Mouse (Mus musculus): ENCODE data around the gene Aipl1.

Gene Aipl1

DNA sequence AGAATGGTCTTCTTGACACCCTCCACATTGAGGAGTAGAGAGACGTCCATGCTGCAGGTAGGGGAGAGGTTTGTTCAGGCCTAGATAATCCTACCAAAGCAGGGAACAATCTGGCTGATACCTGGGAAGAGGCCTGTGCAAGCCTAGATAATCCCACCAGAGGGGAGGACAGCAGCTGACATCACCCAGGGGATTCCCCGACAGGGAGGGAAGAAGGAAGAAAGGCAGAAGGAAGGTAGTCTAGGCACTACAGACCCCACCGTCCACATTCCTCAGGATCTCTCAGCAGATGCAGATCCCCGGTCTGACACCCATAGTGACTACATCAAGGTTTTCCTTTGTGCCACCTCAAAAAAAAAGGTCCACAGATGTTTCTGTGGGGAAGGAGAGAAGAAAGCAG lies at the start of gene Aipl1:
Gene Aipl1 (minus strand): TSS at position 101 of the 400 bp plus-strand sequence.
- no peak for DNase-seq

DNA sequence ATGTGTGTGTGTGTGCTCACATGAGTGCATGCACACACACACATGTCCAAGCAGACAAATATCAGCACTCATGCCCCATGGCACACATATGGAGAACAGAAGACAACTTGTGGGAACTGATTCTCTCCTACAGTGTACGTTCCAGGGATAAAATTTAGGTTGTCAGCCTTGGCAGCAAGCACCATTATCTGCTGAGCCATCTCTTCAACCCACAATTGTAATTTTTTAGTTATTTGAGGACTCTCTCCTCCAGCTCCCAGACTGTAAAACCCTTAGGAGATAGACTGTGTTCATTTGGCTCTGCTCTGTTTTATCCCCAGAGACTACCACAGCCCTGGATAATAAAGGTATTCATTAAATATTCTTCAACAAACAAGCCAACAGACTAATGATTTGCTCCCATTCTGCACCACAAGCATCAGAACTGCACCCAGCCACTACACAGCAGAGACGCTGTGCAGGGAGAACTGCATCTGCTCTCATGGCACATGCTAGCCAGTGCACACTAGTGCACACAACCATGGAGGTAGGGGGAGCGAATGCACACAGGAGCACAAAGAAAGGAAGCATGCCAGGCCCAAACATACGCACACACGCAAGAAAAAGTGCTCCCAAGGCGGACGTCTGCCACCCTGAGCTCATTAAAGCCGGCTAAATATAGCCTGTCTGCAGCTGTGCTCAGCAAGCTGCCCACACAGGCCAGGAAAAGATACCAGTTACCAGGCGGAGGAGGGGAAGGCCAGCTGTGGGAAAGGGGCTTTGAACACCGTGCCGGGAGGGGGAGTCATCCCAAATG lies 49.1 kb upstream of the Aipl1 start:
- no peak for DNase-seq

DNA sequence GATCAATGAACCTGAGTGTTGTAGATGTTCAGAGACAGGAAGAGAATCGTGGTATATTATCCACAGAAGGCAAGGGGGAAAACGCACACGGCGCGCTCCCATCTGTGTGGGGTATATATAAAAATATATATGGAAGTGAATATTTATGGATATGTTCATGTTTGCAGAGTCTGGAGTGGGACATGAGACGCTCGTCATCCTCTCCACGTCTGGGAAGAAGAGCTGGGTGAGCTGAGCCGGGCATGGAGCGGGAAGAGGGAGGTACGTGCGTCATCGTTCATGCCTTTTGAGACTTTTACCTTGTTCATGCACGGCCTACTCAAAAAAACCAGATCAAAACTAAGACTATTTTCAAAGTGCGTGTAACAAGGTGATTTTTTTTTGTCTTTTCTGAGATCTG lies 47.0 kb upstream of the Aipl1 start:
- no peak for DNase-seq

DNA sequence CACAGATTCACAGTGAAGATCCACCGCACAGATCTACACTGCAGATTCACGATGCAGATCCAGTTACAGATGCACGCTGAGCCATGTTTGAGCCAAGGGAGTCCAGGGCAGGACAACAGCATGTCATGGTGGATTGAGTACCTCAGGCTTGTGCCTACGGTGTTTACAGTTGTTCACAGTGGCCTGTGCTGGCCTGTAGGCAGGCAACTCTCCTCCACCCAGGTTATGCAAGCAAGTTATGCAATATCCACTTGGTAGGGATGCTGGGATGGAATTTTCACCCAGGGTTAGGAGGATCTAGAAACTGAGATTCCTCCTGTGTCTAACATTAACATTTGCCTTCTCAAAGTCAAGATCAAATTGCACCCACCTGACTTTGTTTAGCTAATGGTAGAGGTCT lies 45.3 kb upstream of the Aipl1 start:
- no peak for DNase-seq

DNA sequence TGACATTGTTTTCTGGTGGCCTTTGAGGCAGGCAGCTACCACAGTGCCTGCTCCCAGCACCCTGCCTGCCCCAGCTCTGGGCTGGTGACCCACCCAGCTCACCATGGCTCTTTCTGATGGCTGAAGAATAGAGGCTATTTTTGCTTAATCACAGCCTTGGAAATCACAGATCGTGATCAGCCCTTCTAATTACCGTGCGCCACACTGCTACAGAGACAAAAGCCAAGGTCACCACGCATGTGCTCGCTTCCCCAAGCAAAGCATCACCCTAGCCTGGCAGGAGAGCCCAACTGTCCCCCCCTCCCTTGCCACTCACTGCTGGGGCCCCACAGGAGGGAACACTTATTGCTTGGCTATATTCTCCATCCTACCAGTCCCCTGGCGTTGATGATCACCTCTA lies 43.2 kb upstream of the Aipl1 start:
- no peak for DNase-seq

DNA sequence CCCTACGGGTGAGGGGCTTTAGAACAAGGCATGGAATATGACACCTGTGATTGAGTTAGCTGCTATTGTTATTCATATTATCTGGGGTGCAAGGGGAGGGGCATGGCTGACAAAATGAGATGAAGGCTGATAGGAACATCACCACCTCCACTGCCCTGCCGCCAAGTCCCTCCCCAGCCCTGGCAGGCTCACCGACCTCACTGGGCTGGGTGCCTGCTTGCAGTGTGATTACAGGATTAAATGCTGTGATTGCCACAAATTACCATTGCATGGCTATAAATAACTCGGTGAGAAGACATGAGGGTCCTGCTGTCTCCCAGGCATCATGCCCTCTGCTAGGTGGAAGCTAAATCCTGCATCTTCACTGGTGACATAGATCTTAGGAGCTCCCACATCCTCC lies 41.3 kb upstream of the Aipl1 start:
- no peak for DNase-seq

DNA sequence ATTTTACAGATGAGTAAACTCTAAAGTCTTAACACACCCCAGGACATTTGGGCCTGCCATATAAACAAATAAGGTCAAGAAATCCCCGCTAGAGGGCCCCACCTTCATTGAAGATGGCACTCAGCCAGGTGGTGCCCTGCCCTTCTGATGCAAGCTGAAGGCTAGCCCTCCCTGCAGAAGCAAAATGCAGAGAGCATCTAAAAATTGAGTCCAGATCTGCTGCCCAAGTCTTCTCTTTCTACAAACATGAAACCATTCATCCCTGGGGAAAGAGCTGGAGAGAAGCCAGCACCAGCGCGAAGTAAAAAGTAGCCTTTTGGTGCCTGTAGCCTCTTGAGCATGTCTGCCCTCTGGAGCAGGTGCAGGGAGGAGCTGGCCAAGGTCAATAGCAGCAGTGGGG lies 40.7 kb upstream of the Aipl1 start:
- DNase-seq: no peak

DNA sequence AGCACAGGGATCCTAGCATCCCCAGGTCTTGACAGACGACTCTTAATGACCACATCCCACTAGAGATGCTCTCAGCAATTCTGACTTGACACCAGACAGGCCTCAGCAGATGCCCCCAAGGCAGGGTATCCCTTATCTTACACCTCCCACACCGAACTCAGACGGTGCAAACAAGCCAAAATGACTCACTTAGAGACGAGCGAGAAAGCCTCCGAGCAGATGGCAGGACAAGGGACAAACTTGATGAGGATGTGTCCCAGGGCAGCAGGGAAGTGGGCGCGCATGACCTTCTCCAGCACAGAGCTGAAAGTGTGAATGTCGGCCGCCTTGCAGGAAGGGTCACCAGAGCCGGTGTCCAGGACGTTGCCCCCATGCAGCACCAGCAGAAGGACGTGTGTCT lies 36.9 kb upstream of the Aipl1 start:
- DNase-seq: no peak

DNA sequence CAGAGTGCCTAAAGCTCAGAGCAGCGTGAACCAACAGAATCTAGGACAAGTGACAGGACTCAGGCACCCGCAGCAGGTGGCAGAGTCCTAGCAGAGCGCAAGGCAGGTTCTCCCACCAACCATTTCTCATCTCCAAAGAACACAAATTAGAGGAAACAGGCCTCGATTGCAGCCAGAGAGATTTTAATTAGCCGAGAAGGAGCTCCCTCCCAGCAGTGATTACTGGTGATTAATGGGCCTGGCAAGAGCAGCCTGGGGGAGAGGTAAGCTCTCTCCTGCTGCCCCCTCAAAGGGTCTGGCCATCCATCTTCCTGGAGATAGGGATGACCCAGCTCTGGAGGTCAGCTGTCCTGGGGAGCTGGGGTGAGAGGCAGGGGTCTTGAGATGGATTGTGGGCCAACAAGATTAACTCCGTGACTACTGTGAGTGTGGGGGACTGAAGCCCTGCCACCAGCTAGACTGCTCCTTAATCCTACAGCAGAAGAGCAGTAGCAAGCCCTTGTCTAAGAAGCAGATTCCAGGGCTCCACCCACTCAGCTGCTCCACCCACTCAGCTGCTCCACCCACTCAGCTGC lies 35.1 kb upstream of the Aipl1 start:
- no peak for DNase-seq

DNA sequence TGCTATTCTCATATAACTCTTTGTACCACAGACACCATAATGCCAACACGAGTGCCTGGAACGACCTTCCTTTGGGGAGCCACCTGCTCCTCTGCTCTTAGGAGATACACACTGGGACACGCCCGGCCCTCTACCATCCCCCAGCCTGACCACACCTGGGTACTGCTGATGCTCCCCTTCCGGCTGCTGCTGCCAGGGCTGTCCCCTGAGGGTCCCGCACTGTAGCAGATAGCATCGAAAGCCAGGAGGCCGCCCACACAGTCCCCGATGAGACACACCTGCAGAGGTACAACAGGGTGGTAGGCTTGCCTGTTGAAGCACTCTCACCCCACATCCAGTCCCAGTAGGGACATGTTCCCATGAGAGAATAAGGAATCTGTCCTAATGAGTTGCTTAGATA lies 33.4 kb upstream of the Aipl1 start:
- no peak for DNase-seq

DNA sequence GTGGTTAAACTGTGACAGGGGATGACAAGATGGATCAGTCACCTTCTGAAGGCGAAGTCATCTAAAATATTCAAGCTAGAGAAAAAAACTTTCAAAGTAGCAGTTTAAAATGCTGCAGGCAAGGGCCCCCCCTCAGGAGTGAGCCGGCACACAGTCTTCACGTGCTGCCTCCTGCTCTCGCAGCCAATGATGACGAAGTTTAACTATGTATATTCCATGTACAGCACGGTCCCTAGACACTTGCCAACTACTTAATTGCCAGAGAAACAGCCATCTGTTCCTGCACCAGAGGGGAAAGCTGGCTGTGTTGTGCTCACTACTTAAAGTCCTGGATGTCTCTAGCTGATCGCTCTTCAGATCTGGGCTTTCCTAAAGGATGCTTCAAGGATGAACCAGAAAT lies 30.7 kb upstream of the Aipl1 start:
- no peak for DNase-seq

DNA sequence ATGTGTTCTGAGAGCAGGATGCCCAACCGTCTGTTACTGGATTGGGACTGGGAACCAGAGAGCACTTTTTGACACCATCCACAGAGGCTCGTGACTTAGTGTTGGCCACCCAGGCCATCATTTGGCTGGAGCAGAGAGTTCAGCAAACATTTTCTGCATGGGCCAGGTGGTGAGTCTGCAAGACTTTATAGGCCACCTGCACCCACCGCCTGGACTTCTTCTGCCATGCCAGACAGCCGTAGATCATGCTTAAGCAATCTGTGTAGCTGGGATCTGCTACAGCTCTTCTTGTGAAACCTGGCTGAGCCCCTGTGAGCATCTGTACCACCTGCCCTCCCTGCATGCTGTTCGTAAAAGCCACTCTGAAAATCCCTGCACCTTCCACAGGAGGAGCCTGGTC lies 30.0 kb upstream of the Aipl1 start:
- no peak for DNase-seq

DNA sequence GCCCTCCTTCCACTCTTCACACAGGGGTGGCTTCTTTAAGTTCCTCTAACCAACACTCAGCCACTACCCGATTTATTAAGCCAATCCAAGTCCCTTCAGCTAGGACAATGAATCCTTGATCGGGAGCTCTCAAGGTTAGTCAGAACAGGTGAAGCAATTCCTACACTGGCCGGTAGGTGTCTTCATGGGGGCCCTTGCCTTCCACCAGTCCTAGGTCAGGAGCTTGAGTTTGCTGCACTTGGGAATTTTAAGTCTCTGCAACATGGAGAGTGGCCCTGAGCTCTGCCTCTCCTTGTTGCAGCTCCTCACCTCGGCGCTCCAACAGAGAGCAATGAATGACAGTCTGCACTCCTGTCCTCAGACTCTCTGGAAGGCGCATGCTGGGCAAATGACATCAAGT lies 29.0 kb upstream of the Aipl1 start:
- DNase-seq: peak; percentile 51

DNA sequence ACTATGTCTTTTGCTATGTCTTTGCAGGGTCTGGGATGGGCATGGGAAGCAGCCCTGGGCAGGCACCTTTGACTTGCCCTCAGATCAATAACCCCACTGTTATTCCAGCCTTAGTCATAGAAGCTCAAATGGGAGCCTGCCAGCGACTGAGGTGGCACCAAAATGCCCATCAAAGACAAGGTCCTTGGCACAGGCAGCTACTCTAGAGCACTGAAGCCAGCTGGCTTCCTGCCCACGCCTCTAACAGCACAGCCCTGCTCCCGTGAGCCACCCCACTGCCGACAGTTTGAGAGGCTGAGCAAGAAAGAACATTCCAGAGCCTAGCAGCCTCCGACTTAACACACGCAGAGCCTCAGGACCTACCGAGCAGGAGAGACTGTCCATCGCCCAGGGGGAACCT lies 27.8 kb upstream of the Aipl1 start:
- no peak for DNase-seq

DNA sequence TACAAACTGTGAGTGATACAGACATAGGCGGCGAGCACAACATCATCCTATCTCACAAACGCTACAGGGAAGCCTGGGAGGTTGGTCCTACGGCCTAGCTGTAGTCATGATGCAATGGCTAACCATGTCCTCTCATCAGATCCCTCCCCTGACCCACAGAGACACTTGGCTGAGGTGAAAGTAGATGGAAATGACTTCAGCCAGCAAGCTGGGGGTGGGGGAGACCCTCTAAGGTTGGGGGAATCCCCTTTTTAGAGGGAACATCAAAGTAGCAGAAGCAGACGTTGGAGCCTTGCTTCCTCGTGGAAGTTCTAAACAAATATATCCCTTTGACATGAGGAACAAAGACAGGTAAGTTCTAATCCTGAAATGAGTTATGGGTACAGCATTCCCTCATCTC lies 27.1 kb upstream of the Aipl1 start:
- no peak for DNase-seq

DNA sequence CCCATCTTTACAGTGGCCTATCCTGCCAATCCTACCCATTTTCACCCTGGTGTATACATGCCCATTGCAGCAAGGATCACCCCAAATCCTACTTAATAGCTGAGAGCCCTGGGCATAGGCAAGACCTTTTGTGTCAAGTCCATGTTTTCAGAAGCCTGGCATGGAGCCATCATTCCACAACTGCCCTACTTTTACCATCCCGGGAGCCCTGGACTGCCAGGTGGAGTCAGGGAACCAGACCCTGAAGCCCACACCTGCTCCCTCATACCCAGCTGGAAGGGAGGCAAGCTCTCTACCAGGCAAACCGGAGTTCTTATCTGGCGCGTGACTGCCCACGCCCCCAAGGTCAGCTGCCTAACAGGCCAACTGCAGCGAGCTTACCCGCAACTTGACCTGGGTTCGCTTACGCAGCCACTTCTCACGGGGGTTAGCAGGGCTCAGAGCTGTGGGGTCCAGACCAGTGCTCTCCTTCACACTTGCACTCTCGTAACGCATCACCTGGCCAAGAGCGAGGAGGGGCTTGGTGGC lies 23.8 kb upstream of the Aipl1 start:
- DNase-seq: no peak

DNA sequence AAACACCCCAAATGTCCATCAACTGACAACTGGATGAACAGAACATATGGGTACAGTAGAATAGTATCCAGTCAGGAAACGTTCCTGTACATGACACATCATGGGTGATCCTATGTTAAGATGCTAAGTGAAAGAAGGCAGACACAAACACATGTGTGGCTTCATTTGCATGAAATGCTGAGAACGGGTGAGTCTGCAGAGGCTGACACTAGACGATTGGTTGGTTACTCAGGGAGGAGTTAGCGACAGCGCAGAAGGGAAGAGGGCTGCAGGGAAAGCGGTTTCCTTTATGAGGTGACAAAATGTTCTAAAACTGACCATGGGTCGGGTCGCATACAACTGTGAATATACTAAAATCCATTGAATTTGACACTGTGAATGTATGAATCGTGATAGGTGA lies 23.1 kb upstream of the Aipl1 start:
- DNase-seq: no peak

DNA sequence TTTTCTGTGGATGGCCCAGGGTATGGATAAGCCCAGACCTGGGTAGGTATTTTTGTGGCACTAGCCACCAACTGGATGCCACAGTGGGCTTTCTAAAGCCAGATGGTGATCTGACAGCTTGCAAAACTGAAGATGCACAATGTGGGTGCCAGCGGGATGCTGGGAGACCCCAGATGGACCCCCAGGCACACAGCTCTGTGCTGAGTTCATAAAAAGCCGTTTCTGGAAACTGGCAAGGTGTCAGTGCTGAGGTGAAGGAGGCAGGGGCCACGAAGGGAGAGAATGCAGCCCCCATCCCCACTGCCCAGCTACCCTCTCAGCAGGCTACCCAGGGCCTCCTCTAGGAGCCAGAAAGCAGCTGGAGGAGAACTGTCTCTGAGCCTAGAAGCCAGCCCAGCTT lies 19.9 kb upstream of the Aipl1 start:
- no peak for DNase-seq

DNA sequence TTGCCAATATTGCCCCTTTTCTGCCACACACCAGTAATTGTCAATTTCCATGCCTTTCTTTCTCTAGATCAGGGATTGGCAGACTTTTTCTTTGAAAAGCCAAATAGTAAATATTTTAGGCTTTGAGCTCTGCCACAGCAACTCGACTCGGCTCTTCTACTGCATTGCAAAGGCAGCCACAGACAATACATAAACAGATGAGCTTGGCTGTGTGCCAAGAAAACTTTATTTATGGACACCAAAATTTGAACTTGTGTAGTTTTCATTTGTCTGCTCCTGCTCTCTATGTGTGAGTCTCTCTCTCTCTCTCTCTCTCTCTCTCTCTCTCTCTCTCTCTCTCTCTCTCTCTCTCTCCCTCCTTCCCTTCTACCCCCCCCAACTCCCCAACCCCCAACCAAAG lies 17.9 kb upstream of the Aipl1 start:
- no peak for DNase-seq

DNA sequence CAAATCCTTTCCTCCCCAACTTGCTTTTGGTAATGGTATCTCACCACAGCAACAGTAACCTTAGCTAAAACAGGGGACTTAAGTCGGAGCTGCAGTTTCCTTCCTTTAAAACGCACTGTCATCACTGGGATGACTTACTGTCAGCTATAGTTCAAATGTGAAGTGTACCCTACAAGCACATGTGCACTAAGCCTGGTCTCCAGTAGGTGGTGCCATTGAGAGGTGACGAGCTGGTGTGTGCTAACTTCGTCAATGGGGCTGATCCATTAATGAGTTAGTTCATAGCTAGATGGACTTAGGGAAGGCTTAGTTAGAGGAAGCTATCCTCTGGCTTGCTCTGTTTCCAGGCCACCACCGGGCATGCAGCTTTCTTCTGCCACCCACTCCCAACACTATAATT lies 15.3 kb upstream of the Aipl1 start:
- DNase-seq: peak; percentile 85

DNA sequence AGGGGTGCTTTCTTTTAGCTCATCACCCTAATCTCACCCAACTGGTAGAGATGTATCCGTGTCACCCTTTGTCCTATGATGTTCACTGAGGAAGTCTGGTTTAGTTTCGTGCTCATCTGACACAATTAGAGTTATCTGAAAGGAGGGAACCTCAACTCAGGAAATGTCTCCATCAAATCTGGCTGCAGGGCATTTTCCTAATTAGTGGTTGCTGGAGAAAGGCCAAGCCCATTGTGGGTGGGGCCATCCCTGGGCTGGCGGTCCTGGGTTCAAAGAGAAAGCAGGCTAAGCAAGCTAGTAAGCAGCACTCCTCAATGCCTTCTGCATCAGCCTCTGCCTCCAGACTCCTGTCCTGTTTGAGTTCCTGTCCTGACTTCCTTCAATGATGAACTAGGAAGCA lies 14.9 kb upstream of the Aipl1 start:
- no peak for DNase-seq

DNA sequence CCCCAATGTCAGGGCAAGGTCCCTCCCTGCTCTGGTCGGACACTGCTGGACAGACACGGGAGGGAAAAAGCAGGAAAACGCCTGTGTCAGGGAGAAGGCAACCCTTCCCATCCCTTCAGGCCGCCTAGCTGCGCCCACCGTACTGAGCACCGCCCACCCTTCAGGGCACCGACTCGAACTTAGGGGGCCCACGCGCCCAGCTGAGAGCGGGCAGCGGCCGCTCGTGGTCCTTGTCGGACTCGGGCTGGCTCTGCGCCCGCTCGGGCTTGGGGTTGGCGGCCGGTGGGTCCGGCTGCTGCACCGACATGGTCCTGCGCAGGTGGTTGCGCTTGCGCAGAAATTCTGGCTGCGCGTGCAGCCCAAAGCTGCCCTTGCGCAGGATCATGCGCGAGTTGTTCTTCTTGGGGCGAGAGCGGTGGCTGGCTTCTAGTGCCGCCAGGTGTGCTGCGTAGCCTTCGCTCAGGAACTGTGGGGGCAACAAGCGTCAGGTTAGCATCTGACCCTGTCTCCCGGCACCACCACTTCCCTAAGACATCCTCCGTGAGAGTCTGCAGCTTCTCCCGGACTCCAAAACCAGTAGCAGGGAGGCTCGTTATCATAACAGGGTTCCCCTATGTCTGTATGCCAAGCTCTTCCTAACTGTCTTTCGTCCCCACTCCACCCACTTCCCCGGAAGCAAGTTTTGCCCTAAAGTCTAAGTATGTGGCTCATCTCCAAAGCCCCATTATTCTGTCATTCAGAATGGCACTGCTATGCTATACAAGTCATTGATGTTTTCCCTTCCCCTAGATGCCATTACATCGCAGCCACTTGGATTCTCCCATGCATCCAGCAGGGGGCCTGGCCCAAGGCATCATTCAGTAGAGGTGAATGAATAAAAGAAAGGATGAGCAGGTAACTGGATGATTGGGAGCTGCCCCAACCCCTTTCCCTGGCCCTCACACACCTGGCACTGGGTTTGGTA lies 13.9 kb upstream of the Aipl1 start:
- peak; percentile 20 for DNase-seq

DNA sequence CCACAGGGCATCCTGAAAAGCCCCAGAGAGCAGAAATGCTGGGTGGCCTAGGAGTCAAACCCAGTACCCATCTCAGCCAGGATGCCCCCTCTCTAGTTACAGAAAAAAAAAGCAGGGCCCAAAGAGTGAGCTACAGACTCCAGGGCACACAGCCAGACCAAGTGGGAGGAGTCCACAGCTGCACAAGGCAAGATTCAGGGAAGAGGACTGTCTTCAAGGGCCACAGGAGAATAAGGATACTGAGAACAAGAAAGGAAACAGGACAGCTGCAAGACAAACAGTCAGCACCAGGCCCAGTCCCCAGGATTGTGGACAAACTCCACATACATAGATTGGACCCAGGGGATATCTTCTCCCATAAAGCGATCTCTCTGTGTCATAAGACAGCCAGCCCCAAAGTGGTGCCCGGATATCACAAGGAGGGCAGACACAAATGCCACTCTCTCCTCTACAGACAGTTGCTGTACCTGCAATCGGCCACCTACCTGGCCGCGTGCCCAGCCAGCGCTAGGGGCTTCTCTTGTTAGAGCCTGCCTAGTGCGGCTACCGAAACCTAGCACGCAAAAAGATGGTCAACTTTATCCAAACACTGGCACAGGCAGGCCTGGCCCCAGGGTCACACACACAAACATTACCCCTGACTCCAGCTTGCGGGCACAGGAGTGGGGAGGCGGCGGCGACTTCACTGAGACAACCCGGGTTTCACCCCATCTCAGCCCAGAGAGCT lies 13.0 kb upstream of the Aipl1 start:
- no peak for DNase-seq

Data from thymus, postnatal 4 days (tissue).